Mouse (Mus musculus) heart, adult 2 months (tissue): Measurements from ENCODE around the gene Wtip.

ENCODE experiments used
- CTCF ChIP-seq: fragments of 200-600 bp; IDR thresholded peaks from 2 replicates; pipeline ENCODE4 v1.8.1; 2022; ENCODE audit warnings: antibody characterized with exemption, mild to moderate bottlenecking, moderate library complexity
- EP300 ChIP-seq: fragments of 200-500 bp; IDR thresholded peaks from 2 replicates; pipeline ENCODE4 v1.6.1; 2011; ENCODE audit warnings: low read depth, low read length, control low read depth; ENCODE audit not compliant: insufficient read depth
- POLR2A ChIP-seq: fragments of 200-500 bp; IDR thresholded peaks from 2 replicates; pipeline ENCODE4 v1.6.1; 2011; ENCODE audit warnings: mild to moderate bottlenecking, low read depth, low read length, control low read depth; ENCODE audit not compliant: insufficient read depth

DNA sequence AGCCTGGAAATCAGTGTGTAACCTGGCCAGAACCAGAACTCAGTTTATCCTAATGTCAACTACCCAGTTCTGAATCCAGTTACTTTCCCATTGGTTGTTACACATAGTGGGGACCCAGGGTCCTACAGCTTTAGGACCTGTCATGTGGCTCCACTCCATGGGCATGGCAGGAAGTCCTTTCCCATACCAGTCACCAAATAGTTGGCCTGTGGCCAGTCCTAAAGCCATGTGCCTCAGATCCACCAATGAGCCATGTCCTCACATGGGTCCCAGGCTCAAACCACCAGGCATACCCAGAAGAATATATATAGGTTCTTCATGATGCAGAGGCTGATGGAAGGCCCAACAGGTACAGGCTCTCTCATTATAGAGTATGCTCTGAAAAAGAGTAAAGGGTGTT is 31.8 kb downstream of the Wtip start:
- no peak for TF ChIP-seq EP300
- no peak for TF ChIP-seq CTCF
- TF ChIP-seq POLR2A = no peak
